In the genomic region with DNA sequence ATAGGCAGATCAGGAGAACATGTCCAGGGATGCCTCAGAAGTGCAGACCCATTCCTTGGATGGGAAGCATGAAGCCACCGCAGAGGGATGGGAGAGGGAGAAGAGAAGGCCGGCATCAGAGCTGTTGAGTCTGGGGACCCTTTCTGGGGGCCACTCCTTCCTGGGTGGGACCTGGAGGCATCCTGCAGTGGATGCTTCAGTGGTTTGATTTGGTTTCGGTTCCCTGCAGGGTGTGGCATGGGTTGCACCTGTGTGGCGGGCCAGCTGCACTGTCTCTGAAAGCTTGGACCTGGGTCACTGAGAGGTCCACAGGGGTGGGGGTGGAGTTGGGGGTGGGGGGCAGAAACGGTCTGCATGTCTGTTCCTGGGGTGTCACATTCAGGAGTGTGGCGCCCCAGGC, we compare ENCODE assay signal across 27 mouse cellular contexts. TPM values are rescaled to one million over a fixed set of nuclear protein-coding genes. Genes with fewer than 3 reads are reported as not detected.
DNase-seq lines count a peak whose midpoint lies in the region; ATAC-seq and TF ChIP-seq lines count a peak whose summit lies in the region.
"Had no signal": no experiment of that assay in that cellular context is flagged by ENCODE, and none has a peak within 500 bp of the region (broad histone marks: within the 10 kb centered on the region; RNA-seq: fewer than 3 reads in every experiment).

No protein-coding gene starts in this region.

- WGBS in hindbrain, embryonic 10.5 days, result 85% methylated on average over 6 of the region's 6 CpGs
- 85% methylated on average over 6 of the region's 6 CpGs for WGBS in hindbrain, embryonic 14.5 days
- WGBS in embryonic facial prominence, embryonic 10.5 days, result 88% methylated on average over 6 of the region's 6 CpGs
- 24% methylated on average over 6 of the region's 6 CpGs for WGBS in spleen, adult 2 months

- H3K36me3 ChIP-seq in hindbrain, embryonic 10.5 days, result no peaks in the 10 kb centered on the region
- no peaks in the 10 kb centered on the region for H3K36me3 ChIP-seq in hindbrain, embryonic 14.5 days (replicated peaks; ENCODE audit: control insufficient read depth, insufficient read depth)
- no peaks in the 10 kb centered on the region for H3K36me3 ChIP-seq in embryonic facial prominence, embryonic 10.5 days (replicated peaks)
- no peaks in the 10 kb centered on the region; the same call in 1 of the 2 replicates for H3K36me3 ChIP-seq in spleen, adult 2 months (ENCODE audit: control insufficient read depth, insufficient read depth, low read length)
- H3K36me3 ChIP-seq: hindbrain, embryonic 15.5 days; intestine, embryonic 15.5 days; limb, embryonic 13.5 days; midbrain, embryonic 13.5 days had no signal

- no peak for ATAC-seq in hindbrain, embryonic 14.5 days (ENCODE audit: low FRiP score)
- ATAC-seq: forebrain, embryonic 13.5 days; intestine, embryonic 15.5 days; lung, postnatal 0 days; midbrain, embryonic 13.5 days had no signal

- H3K27ac ChIP-seq in hindbrain, embryonic 10.5 days, result 0 out of 2 replicates have a peak overlapping the region, but pooled peaks have one; percentile 40
- no peak overlapping the region for H3K27ac ChIP-seq in hindbrain, embryonic 14.5 days
- H3K27ac ChIP-seq in embryonic facial prominence, embryonic 10.5 days (replicated peaks), result 0 out of 2 replicates have a peak overlapping the region, but pooled peaks have one; percentile 14
- peak overlapping the region; percentile 75 for H3K27ac ChIP-seq in spleen, adult 2 months (ENCODE audit: insufficient read depth, low read length)
- H3K27ac ChIP-seq: forebrain, embryonic 13.5 days; gastrocnemius, adult 2 months; hindbrain, embryonic 15.5 days; intestine, embryonic 15.5 days; limb, embryonic 13.5 days; liver, embryonic 14.5 days; midbrain, embryonic 13.5 days had no signal

- no peak overlapping the region for H3K4me2 ChIP-seq in hindbrain, embryonic 14.5 days (replicated peaks)
- H3K4me2 ChIP-seq: forebrain, embryonic 13.5 days; hindbrain, embryonic 15.5 days; intestine, embryonic 15.5 days; limb, embryonic 13.5 days; midbrain, embryonic 13.5 days had no signal

- no peak for TF ChIP-seq CTCF in spleen, adult 2 months (IDR thresholded peaks at IDR 0.05; ENCODE audit: extremely low read depth, insufficient read depth, insufficient read length, insufficient replicate concordance)

- no peak overlapping the region for H3K9ac ChIP-seq in hindbrain, embryonic 14.5 days
- H3K9ac ChIP-seq: forebrain, embryonic 13.5 days; hindbrain, embryonic 15.5 days; intestine, embryonic 15.5 days; limb, embryonic 13.5 days; liver, embryonic 14.5 days; midbrain, embryonic 13.5 days had no signal

- DNase-seq in hindbrain, embryonic 10.5 days (ENCODE audit: low spot score), result no peak
- no peak for DNase-seq in hindbrain, embryonic 14.5 days (ENCODE audit: low spot score)
- DNase-seq in A20 (ENCODE audit: low read depth, low spot score), result peak; percentile 92
- DNase-seq in embryonic facial prominence, embryonic 10.5 days (ENCODE audit: low spot score), result no peak
- DNase-seq in spleen, adult 2 months (ENCODE audit: low read depth in 1 of 2, low spot score in 2 of 2), result peak in 1 of 2 experiments; percentile 76
- no peak for DNase-seq in heart, postnatal 14 days
- DNase-seq in layer of hippocampus, postnatal 14 days (ENCODE audit: low spot score in 2 of 2), result no peak
- DNase-seq in kidney, adult 18-20 months, result no peak
- DNase-seq: adrenal gland, adult 8-10 months; cerebellum, adult 18-20 months; embryo, embryonic 11 days; gastrocnemius, adult 2 months; heart, postnatal 36 days; kidney, postnatal 25 days; thymus, adult 18-20 months; thymus, postnatal 4 days had no signal

- intact Hi-C loops in heart, postnatal 14 days (cut with DNase I), result no loop called here

- H3K27me3 ChIP-seq in hindbrain, embryonic 10.5 days (ENCODE audit: insufficient read depth, poor library complexity, severe bottlenecking), result no peaks in the 10 kb centered on the region
- H3K27me3 ChIP-seq in hindbrain, embryonic 14.5 days (ENCODE audit: control insufficient read depth, insufficient read depth, low read length), result no peaks in the 10 kb centered on the region
- H3K27me3 ChIP-seq in embryonic facial prominence, embryonic 10.5 days (replicated peaks; ENCODE audit: low read depth, poor library complexity, severe bottlenecking), result 0 out of 2 replicates have a peak, but pooled peaks cover 5% of the 10 kb centered on the region
- no peaks in the 10 kb centered on the region for H3K27me3 ChIP-seq in spleen, adult 2 months (ENCODE audit: control insufficient read depth, insufficient read depth, low read length)
- H3K27me3 ChIP-seq: forebrain, embryonic 13.5 days; intestine, embryonic 15.5 days; limb, embryonic 13.5 days; midbrain, embryonic 13.5 days had no signal

- no peaks in the 10 kb centered on the region for H3K9me3 ChIP-seq in hindbrain, embryonic 10.5 days
- no peaks in the 10 kb centered on the region for H3K9me3 ChIP-seq in hindbrain, embryonic 14.5 days (ENCODE audit: control insufficient read depth, low read length)
- H3K9me3 ChIP-seq in embryonic facial prominence, embryonic 10.5 days, result no peaks in the 10 kb centered on the region
- H3K9me3 ChIP-seq: forebrain, embryonic 13.5 days; hindbrain, embryonic 15.5 days; intestine, embryonic 15.5 days; limb, embryonic 13.5 days; midbrain, embryonic 13.5 days had no signal

- no peak for TF ChIP-seq POLR2A in spleen, adult 2 months (IDR thresholded peaks at IDR 0.05; ENCODE audit: low read depth, low read length)

- H3K4me3 ChIP-seq in hindbrain, embryonic 10.5 days, result no peak overlapping the region
- H3K4me3 ChIP-seq in hindbrain, embryonic 14.5 days (replicated peaks; ENCODE audit: low read length), result no peak overlapping the region
- H3K4me3 ChIP-seq in embryonic facial prominence, embryonic 10.5 days, result no peak overlapping the region
- H3K4me3 ChIP-seq in spleen, adult 2 months (ENCODE audit: extremely low read depth, insufficient read depth, insufficient read length), result peak overlapping the region; percentile 61
- H3K4me3 ChIP-seq: forebrain, embryonic 13.5 days; gastrocnemius, adult 2 months; hindbrain, embryonic 15.5 days; intestine, embryonic 15.5 days; limb, embryonic 13.5 days; midbrain, embryonic 13.5 days had no signal

- peaks cover 36% of the 10 kb centered on the region for H3K4me1 ChIP-seq in hindbrain, embryonic 10.5 days (replicated peaks)
- H3K4me1 ChIP-seq in hindbrain, embryonic 14.5 days (replicated peaks; ENCODE audit: control insufficient read depth, insufficient read depth, low read length), result peaks cover 11% of the 10 kb centered on the region; the same call in 1 of the 2 replicates
- H3K4me1 ChIP-seq in embryonic facial prominence, embryonic 10.5 days, result peaks cover 35% of the 10 kb centered on the region
- peaks cover 37% of the 10 kb centered on the region; the same call in 1 of the 2 replicates for H3K4me1 ChIP-seq in spleen, adult 2 months (ENCODE audit: control insufficient read depth, insufficient read depth, insufficient read length)

RNA-seq across cellular contexts. Expression of a gene that starts 32.9 kb away (rescaled TPM):
- polyA plus RNA-seq in hindbrain, embryonic 10.5 days (2016; fragmentation: Nextera tagmentation; extraction: Ambion mirVana), result 0.01 and 0.04 TPM in 2 replicates
- polyA plus RNA-seq in hindbrain, embryonic 14.5 days (2014; fragmentation: Nextera tagmentation; extraction: Ambion mirVana), result 0.80 and 0.86 TPM in 2 replicates
- 0.02 and 0.03 TPM in 2 replicates for polyA plus RNA-seq in embryonic facial prominence, embryonic 10.5 days (2016; fragmentation: Nextera tagmentation; extraction: Ambion mirVana)
- 18.9 and 23.7 TPM in 2 replicates for polyA plus RNA-seq in spleen, adult 2 months (2012; rRNA removed)
- under 1 TPM in 1 of 2 experiments, not detected in 1; 0.10 TPM for total RNA-seq in heart, postnatal 14 days (2021)
- 10 to 100 TPM; 40.5 to 45.5 TPM for total RNA-seq in layer of hippocampus, postnatal 14 days (2021)
- total RNA-seq: MEL had no signal
- polyA plus RNA-seq: heart, embryonic 14.5 days; intestine, embryonic 15.5 days; kidney, embryonic 14.5 days; lung, postnatal 0 days; stomach, embryonic 16.5 days had no signal

RNA-seq across cellular contexts. Expression of a gene that starts 55.8 kb away (rescaled TPM):
- 67.4 TPM in 2 replicates for polyA plus RNA-seq in hindbrain, embryonic 10.5 days (2016; fragmentation: Nextera tagmentation; extraction: Ambion mirVana)
- polyA plus RNA-seq in hindbrain, embryonic 14.5 days (2014; fragmentation: Nextera tagmentation; extraction: Ambion mirVana), result 75.0 and 83.7 TPM in 2 replicates
- 68.1 and 73.2 TPM in 2 replicates for polyA plus RNA-seq in embryonic facial prominence, embryonic 10.5 days (2016; fragmentation: Nextera tagmentation; extraction: Ambion mirVana)
- 10.4 and 17.7 TPM in 2 replicates for polyA plus RNA-seq in spleen, adult 2 months (2012; rRNA removed)
- total RNA-seq in heart, postnatal 14 days (2021), result 10 to 100 TPM; 17.8 to 18.8 TPM
- 10 to 100 TPM; 32.0 to 33.0 TPM for total RNA-seq in layer of hippocampus, postnatal 14 days (2021)

Comparison
In these comparisons a context has a peak if more than half of its experiments do, and no peak if none do; other contexts are left out.
1. RNA of a gene that starts 32.9 kb away (polyA plus RNA-seq): 18.9 to 23.7 TPM in spleen, adult 2 months; 0.80 to 0.86 TPM in hindbrain, embryonic 14.5 days, 0.01 to 0.04 TPM in hindbrain, embryonic 10.5 days and 0.02 to 0.03 TPM in embryonic facial prominence, embryonic 10.5 days; every median in the first group is over 10 times any median in the second.